Mouse (Mus musculus) liver, embryonic 11.5 days (tissue): ENCODE results near the gene Zfp683. TPM values are rescaled to one million over a fixed set of nuclear protein-coding genes. Genes with fewer than 3 reads are reported as not detected.

Source experiments
- ATAC-seq: fragments of 200-750 bp; cut with Nextera tagmentation; replicated peaks from 2 replicates; pipeline ENCODE4 v1.8.0; 2017; ENCODE audit warnings: moderate number of reproducible peaks, mild to moderate bottlenecking, moderate TSS enrichment, moderate library complexity; ENCODE audit not compliant: low FRiP score
- DNase-seq: peaks from one replicate; pipeline ENCODE4 v3.0.0-alpha.2; 2017; ENCODE audit warnings: low spot score
- H3K27ac ChIP-seq: fragments of 300-500 bp; sonication (generic); 2 replicates; pipeline ENCODE4 v1.5.1; 2014; ENCODE audit warnings: mild to moderate bottlenecking, low read depth, low read length, control low read depth
- H3K27me3 ChIP-seq: fragments of 300-500 bp; sonication (generic); replicated peaks from 2 replicates; pipeline ENCODE4 v1.6.1; 2014; ENCODE audit warnings: low read length, mixed read lengths; ENCODE audit not compliant: control insufficient read depth, insufficient read depth
- H3K36me3 ChIP-seq: fragments of 300-500 bp; sonication (generic); 2 replicates; pipeline ENCODE4 v1.6.1; 2014; ENCODE audit warnings: mild to moderate bottlenecking, low read length, moderate library complexity, mixed read lengths; ENCODE audit not compliant: control insufficient read depth, insufficient read depth
- H3K4me1 ChIP-seq: fragments of 300-500 bp; sonication (generic); replicated peaks from 2 replicates; pipeline ENCODE4 v1.6.1; 2014; ENCODE audit warnings: low read length, mixed read lengths; ENCODE audit not compliant: control insufficient read depth, insufficient read depth
- H3K4me2 ChIP-seq: fragments of 300-500 bp; sonication (generic); 2 replicates; pipeline ENCODE4 v1.6.1; 2014; ENCODE audit warnings: mild to moderate bottlenecking, control low read depth, moderate library complexity
- H3K4me3 ChIP-seq: fragments of 300-500 bp; sonication (generic); 2 replicates; pipeline ENCODE4 v1.5.1; 2014; ENCODE audit warnings: low read depth, low read length, control low read depth
- H3K9ac ChIP-seq: fragments of 300-500 bp; sonication (generic); 2 replicates; pipeline ENCODE4 v1.6.1; 2014; ENCODE audit warnings: low read depth, low read length, control low read depth
- H3K9me3 ChIP-seq: fragments of 300-500 bp; sonication (generic); 2 replicates; pipeline ENCODE4 v1.6.1; 2016; ENCODE audit warnings: low read length, inconsistent platforms, mixed read lengths; ENCODE audit not compliant: control insufficient read depth
- WGBS: fragments of 180-500 bp; shearing (Covaris S2); extraction: QIAGEN DNeasy Blood & Tissue Kit; methylation state at CpG from one replicate; pipeline ENCODE4 v1.1.7; 2014; 5-methylcytosine and 5-hydroxymethylcytosine counted together
- polyA plus RNA-seq: library from polyadenylated mRNA; unstranded; fragments of >200 nt; fragmentation: Nextera tagmentation; extraction: Ambion mirVana; gene quantifications from 2 replicates; pipeline ENCODE4 v1.2.1, GENCODE M21; 2014

The Zfp683 gene
- polyA plus RNA-seq, 1 experiment from 2014 or later: not detected

GRCm38 (mm10) chr4:134080674-134081073, 27.0 kb downstream of the Zfp683 start:
- Histone ChIP-seq H3K4me1 (peaks cover 13% of the 10 kb centered on the region), H3K9me3 (no peaks in the 10 kb centered on the region), H3K9ac (no peak overlapping the region), H3K4me3 (no peak overlapping the region), H3K4me2 (no peak overlapping the region), H3K27ac (no peak overlapping the region), H3K27me3 (peaks cover 4% of the 10 kb centered on the region; the same call in 1 of the 2 replicates), H3K36me3 (no peaks in the 10 kb centered on the region)
- WGBS: 72% methylated on average over 4 of the region's 4 CpGs
- no peak for DNase-seq
- no peak for ATAC-seq

GRCm38 (mm10) chr4:134081730-134082386, 28.2 kb downstream of the Zfp683 start:
- no peaks in the 10 kb centered on the region for H3K9me3 ChIP-seq
- peaks cover 13% of the 10 kb centered on the region for H3K4me1 ChIP-seq
- H3K27ac ChIP-seq: 0 out of 2 replicates have a peak overlapping the region, but pooled peaks have one; percentile 55
- peak; percentile 91 for ATAC-seq
- H3K27me3 ChIP-seq: peaks cover 4% of the 10 kb centered on the region; the same call in 1 of the 2 replicates
- H3K9ac ChIP-seq: peak overlapping the region; percentile 40
- H3K4me3 ChIP-seq: peak overlapping the region; percentile 53
- H3K4me2 ChIP-seq: peak overlapping the region; percentile 88
- WGBS: 0% methylated on average over 41 of the region's 41 CpGs
- DNase-seq: peak; percentile 86
- H3K36me3 ChIP-seq: no peaks in the 10 kb centered on the region

GRCm38 (mm10) chr4:134082460-134082859, 28.8 kb downstream of the Zfp683 start:
- DNase-seq (no peak), ATAC-seq (no peak)
- no peaks in the 10 kb centered on the region for H3K9me3 ChIP-seq
- H3K36me3 ChIP-seq: no peaks in the 10 kb centered on the region
- H3K4me1 ChIP-seq: peaks cover 13% of the 10 kb centered on the region
- H3K27ac ChIP-seq: no peak overlapping the region
- H3K9ac ChIP-seq: no peak overlapping the region
- 21% methylated on average over 7 of the region's 7 CpGs for WGBS
- H3K27me3 ChIP-seq: peaks cover 4% of the 10 kb centered on the region; the same call in 1 of the 2 replicates
- peak overlapping the region; percentile 88 for H3K4me2 ChIP-seq
- peak overlapping the region; percentile 53 for H3K4me3 ChIP-seq

- 82% methylated on average over 4 of the region's 4 CpGs for WGBS
- DNase-seq: no peak
- no peak overlapping the region for H3K4me3 ChIP-seq
- H3K27me3 ChIP-seq: peaks cover 4% of the 10 kb centered on the region; the same call in 1 of the 2 replicates
- no peaks in the 10 kb centered on the region for H3K36me3 ChIP-seq
- no peak overlapping the region for H3K9ac ChIP-seq
- peaks cover 13% of the 10 kb centered on the region for H3K4me1 ChIP-seq
- no peaks in the 10 kb centered on the region for H3K9me3 ChIP-seq
- no peak overlapping the region for H3K4me2 ChIP-seq
- ATAC-seq: no peak
- H3K27ac ChIP-seq: no peak overlapping the region
These were observed 31.4 kb downstream of the Zfp683 start for GRCm38 (mm10) chr4:134084999-134085398.

- Histone ChIP-seq H3K9me3 (no peaks in the 10 kb centered on the region), H3K9ac (no peak overlapping the region), H3K4me2 (no peak overlapping the region), H3K27me3 (no peaks in the 10 kb centered on the region), H3K4me3 (no peak overlapping the region), H3K4me1 (no peaks in the 10 kb centered on the region), H3K36me3 (no peaks in the 10 kb centered on the region), H3K27ac (no peak overlapping the region)
- peak; percentile 63; the same call in 1 of the 2 replicates for ATAC-seq
- no peak for DNase-seq
- WGBS: 33% methylated on average over 7 of the region's 7 CpGs
These were observed 33.8 kb downstream of the Zfp683 start for GRCm38 (mm10) chr4:134087412-134087811.

- 82% methylated on average over 9 of the region's 9 CpGs for WGBS
- Histone ChIP-seq H3K36me3 (no peaks in the 10 kb centered on the region), H3K4me3 (no peak overlapping the region), H3K9me3 (no peaks in the 10 kb centered on the region), H3K4me2 (no peak overlapping the region), H3K27ac (no peak overlapping the region), H3K27me3 (no peaks in the 10 kb centered on the region), H3K9ac (no peak overlapping the region), H3K4me1 (no peaks in the 10 kb centered on the region)
- ATAC-seq (no peak), DNase-seq (no peak)
These were observed 35.4 kb downstream of the Zfp683 start for GRCm38 (mm10) chr4:134089029-134089428.

GRCm38 (mm10) chr4:134090521-134091224, 37.0 kb downstream of the Zfp683 start:
- 79% methylated on average over 16 of the region's 16 CpGs for WGBS
- Histone ChIP-seq H3K27ac (no peak overlapping the region), H3K4me1 (no peaks in the 10 kb centered on the region), H3K9me3 (no peaks in the 10 kb centered on the region), H3K4me3 (no peak overlapping the region), H3K4me2 (no peak overlapping the region), H3K27me3 (no peaks in the 10 kb centered on the region), H3K36me3 (no peaks in the 10 kb centered on the region), H3K9ac (no peak overlapping the region)
- DNase-seq (no peak), ATAC-seq (no peak)

- Histone ChIP-seq H3K27me3 (no peaks in the 10 kb centered on the region), H3K9ac (no peak overlapping the region), H3K9me3 (no peaks in the 10 kb centered on the region), H3K36me3 (no peaks in the 10 kb centered on the region), H3K4me2 (no peak overlapping the region), H3K27ac (no peak overlapping the region), H3K4me3 (no peak overlapping the region), H3K4me1 (no peaks in the 10 kb centered on the region)
- no peak for ATAC-seq
- no peak for DNase-seq
- WGBS: 83% methylated on average over 6 of the region's 6 CpGs
These were observed 37.5 kb downstream of the Zfp683 start for GRCm38 (mm10) chr4:134091225-134091529.
